Mouse (Mus musculus) ovary, adult 2 months (tissue): ENCODE results near the gene Siae. TPM values are rescaled to one million over a fixed set of nuclear protein-coding genes. Genes with fewer than 3 reads are reported as not detected.

ENCODE experiments used
- polyA plus RNA-seq: library from polyadenylated mRNA; depleted of rRNA; stranded (reverse); fragments of >200 nt; gene quantifications from 2 replicates; pipeline ENCODE4 v1.2.3, GENCODE M21; 2012; rRNA removed

Siae gene
- polyA plus RNA-seq = 7.4 and 10.4 TPM in 2 replicates

GRCm38 (mm10) chr9:37554838-37555748 is at the start of gene Siae:
TSS of gene Siae (plus strand) at chr9:37555698.

GRCm38 (mm10) chr9:37527396-37528224 is 27.9 kb upstream of the Siae start, which contains the start of gene Esam:
TSS of gene Esam (plus strand) at chr9:37528078.

DNA sequence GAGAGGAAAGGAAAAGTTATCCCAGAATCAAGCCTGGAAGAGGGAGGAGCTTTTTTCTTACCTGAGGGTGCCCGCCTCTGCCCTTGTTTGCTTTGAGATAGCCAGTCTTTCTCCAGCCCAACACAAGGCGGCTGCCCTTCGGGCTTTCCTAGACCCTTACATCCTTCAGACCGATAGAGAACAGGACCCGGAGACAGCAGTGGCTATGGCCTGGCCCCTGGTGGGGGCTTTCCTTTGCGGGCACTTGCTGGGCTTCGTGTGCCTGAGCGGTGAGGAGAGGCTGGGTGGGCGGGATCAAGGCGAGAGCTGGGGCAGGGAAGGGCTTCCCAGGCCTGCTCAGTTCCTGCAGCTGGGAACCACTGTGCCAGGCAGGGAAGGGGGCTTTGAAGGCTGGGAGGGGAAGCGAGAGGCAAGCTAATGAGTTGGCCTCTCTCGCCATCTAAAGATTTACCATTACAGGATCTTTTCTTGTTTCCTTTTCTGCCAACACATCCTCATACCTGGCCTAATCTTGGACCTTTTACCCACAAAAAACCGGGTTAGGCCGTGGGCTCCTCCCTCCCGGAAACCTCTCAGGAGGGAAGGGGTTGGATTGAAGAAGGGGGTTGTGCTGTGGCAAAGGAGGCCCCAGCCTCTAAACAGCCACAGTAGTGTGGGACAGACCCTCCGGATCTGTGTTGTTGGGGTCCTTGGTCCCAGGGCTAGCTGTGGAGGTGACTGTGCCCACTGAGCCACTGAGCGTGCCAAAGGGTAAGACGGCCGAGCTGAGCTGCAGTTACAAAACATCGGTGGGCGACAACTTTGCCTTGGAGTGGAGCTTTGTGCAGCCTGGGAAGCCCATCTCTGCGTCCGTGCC is 16.1 kb upstream of the Siae start, which contains the start of gene Vsig2:
Vsig2 (plus strand) TSS at position 86 of the 856 bp plus-strand sequence.

DNA sequence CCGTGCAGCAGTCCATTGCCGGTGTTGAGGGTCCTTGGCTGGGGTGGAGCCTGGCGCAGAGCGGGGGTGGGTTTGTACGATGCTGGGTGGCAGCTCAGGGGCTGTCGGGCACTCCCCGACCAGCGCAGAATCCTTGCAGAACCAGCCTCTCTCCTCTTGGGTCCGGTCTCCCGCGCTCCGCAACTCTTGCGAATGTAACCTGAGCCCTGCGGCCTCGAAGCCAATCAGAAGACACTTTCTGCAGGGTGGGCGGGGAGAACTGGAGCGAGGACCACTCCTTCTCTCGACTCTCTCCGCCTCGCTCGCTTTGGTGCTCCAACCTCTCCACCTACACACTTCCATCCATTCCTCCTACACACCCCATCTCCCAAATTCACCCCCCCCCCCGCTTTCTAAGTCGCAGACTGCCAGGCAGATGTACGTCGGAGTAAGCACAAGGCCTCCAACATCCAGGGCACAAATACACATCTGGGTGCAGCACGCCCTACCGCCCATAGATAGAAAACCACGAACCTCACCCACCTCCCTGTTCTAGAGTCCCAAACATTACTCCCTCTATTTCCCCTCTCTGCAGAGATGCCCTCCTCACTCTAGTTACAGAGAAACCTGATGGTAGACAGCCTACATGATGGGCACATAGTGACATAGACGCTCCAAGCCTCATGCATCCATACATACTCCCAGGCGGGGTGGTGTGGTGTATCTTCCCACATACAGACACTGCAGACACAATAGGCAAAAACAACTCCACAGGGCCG is 2.8 kb upstream of the Siae start, which contains the start of gene Nrgn:
Nrgn (minus strand) TSS at position 369 of the 758 bp plus-strand sequence.

GRCm38 (mm10) chr9:37613182-37613910 is 57.8 kb downstream of the Siae start, which contains the start of gene Spa17:
TSS of gene Spa17 (minus strand) at chr9:37613722.

GRCm38 (mm10) chr9:37656931-37657481 is 101.5 kb downstream of the Siae start, which contains the start of gene Tbrg1:
TSS of gene Tbrg1 (minus strand) at chr9:37657312.

GRCm38 (mm10) chr9:37669115-37669514 is 113.6 kb downstream of the Siae start, which contains the start of gene Panx3:
TSS of gene Panx3 (minus strand) at chr9:37669235.

Other genes with a start within 250 kb of the Siae start
- gene Ccdc15, start 207.3 kb upstream of the Siae start, polyA plus RNA-seq = 2.8 and 3.0 TPM in 2 replicates
- gene Hepacam, start 188.3 kb upstream of the Siae start, polyA plus RNA-seq = 1.5 and 1.7 TPM in 2 replicates
- 25.9 and 28.8 TPM in 2 replicates for gene Robo4, start 153.8 kb upstream of the Siae start, polyA plus RNA-seq
- 1.1 and 2.7 TPM in 2 replicates for gene Robo3, start 122.5 kb upstream of the Siae start, polyA plus RNA-seq
- gene Msantd2, start 66.4 kb upstream of the Siae start, polyA plus RNA-seq = 37.7 and 63.0 TPM in 2 replicates
- 52.3 and 56.8 TPM in 2 replicates for gene Esam, start 27.6 kb upstream of the Siae start, polyA plus RNA-seq
- 7.2 and 10.3 TPM in 2 replicates for gene Vsig2, start 16.4 kb upstream of the Siae start, polyA plus RNA-seq
- gene Nrgn, start 2.8 kb upstream of the Siae start, polyA plus RNA-seq = 9.3 and 12.9 TPM in 2 replicates
- gene Spa17, start 58.0 kb downstream of the Siae start, polyA plus RNA-seq = 1.5 and 1.6 TPM in 2 replicates
- 45.1 and 55.5 TPM in 2 replicates for gene Tbrg1, start 101.6 kb downstream of the Siae start, polyA plus RNA-seq
- gene Panx3, start 113.5 kb downstream of the Siae start, polyA plus RNA-seq = 0.13 and 0.24 TPM in 2 replicates
- gene Olfr160, start 160.6 kb downstream of the Siae start, polyA plus RNA-seq = not detected in 2 replicates
- gene Olfr874, start 189.4 kb downstream of the Siae start, polyA plus RNA-seq = 0.18 TPM in 1 of 2 replicates, not detected in the other
- 0.33 and 0.42 TPM in 2 replicates for gene Olfr875, start 216.2 kb downstream of the Siae start, polyA plus RNA-seq
- gene Olfr876, start 247.3 kb downstream of the Siae start, polyA plus RNA-seq = not detected in 2 replicates